Mouse (Mus musculus) lung, embryonic 16.5 days (tissue): ENCODE data around the gene Safb2. TPM values are rescaled to one million over a fixed set of nuclear protein-coding genes. Genes with fewer than 3 reads are reported as not detected.

Experiments
- ATAC-seq: fragments of 200-750 bp; cut with Nextera tagmentation; 2 replicates; pipeline ENCODE4 v1.8.0; 2017; ENCODE audit warnings: low read depth, mild to moderate bottlenecking, moderate library complexity
- H3K27ac ChIP-seq: fragments of 300-500 bp; sonication (generic); 2 replicates; pipeline ENCODE4 v1.5.1; 2014; ENCODE audit warnings: mild to moderate bottlenecking, control low read depth, low read length
- H3K27me3 ChIP-seq: fragments of 300-500 bp; sonication (generic); 2 replicates; pipeline ENCODE4 v1.6.1; 2014; ENCODE audit warnings: low read depth, low read length, mixed read lengths; ENCODE audit not compliant: control insufficient read depth, insufficient read depth
- H3K36me3 ChIP-seq: fragments of 300-500 bp; sonication (generic); 2 replicates; pipeline ENCODE4 v1.6.1; 2014; ENCODE audit warnings: low read length; ENCODE audit not compliant: control insufficient read depth, insufficient read depth
- H3K4me1 ChIP-seq: fragments of 300-500 bp; sonication (generic); replicated peaks from 2 replicates; pipeline ENCODE4 v1.6.1; 2014; ENCODE audit warnings: low read length, mixed read lengths; ENCODE audit not compliant: control insufficient read depth, insufficient read depth
- H3K4me2 ChIP-seq: fragments of 300-500 bp; sonication (generic); 2 replicates; pipeline ENCODE4 v1.6.1; 2014; ENCODE audit warnings: low read depth, low read length, control low read depth
- H3K4me3 ChIP-seq: fragments of 300-500 bp; sonication (generic); 2 replicates; pipeline ENCODE4 v1.5.1; 2014; ENCODE audit warnings: mild to moderate bottlenecking, low read length, control low read depth
- H3K9ac ChIP-seq: fragments of 300-500 bp; sonication (generic); 2 replicates; pipeline ENCODE4 v1.6.1; 2014; ENCODE audit warnings: low read length, control low read depth
- H3K9me3 ChIP-seq: fragments of 300-500 bp; sonication (generic); 2 replicates; pipeline ENCODE4 v1.6.1; 2016; ENCODE audit warnings: low read length; ENCODE audit not compliant: control insufficient read depth
- WGBS: fragments of 180-500 bp; shearing (Covaris S2); extraction: QIAGEN DNeasy Blood & Tissue Kit; methylation state at CpG from one replicate; pipeline ENCODE4 v1.1.7; 2014; 5-methylcytosine and 5-hydroxymethylcytosine counted together
- polyA plus RNA-seq: library from polyadenylated mRNA; unstranded; fragments of >200 nt; fragmentation: Nextera tagmentation; extraction: Ambion mirVana; gene quantifications from 2 replicates; pipeline ENCODE4 v1.2.1, GENCODE M21; 2015

Gene Safb2
- polyA plus RNA-seq, 1 experiment from 2014 or later, result 74.8 TPM

- Histone ChIP-seq H3K9me3 (no peaks in the 10 kb centered on the region), H3K36me3 (peaks cover 70% of the 10 kb centered on the region), H3K4me2 (no peak overlapping the region), H3K4me1 (no peaks in the 10 kb centered on the region), H3K27ac (no peak overlapping the region), H3K27me3 (no peaks in the 10 kb centered on the region), H3K4me3 (no peak overlapping the region), H3K9ac (no peak overlapping the region)
- WGBS, result 92% methylated on average over 3 of the region's 3 CpGs
- ATAC-seq, result no peak; the same call in 1 of the 2 replicates
Measured at GRCm38 (mm10) chr17:56572939-56573338, 11.4 kb downstream of the Safb2 start.

DNA sequence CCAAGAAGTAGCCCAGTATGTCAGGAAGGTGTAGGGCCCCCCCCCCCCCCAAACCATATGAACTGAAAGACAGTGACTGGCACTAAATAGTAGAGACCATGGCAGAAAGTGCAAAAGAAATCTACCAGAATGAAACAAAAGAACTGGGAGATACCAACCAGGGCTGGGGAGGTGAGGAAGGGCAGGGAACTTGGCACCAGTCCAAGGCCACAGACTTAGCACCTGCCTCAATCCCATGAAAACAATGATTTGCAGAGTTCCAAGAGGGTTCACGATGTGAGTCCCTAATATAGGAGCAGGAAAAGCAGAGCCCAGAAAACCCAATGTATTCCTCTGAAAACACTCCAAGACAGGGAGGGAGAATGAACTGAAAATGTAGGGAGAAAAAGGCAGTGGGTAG, 12.2 kb downstream of the Safb2 start:
- Histone ChIP-seq H3K9ac (no peak overlapping the region), H3K36me3 (peaks cover 70% of the 10 kb centered on the region), H3K4me2 (no peak overlapping the region), H3K27me3 (no peaks in the 10 kb centered on the region), H3K27ac (no peak overlapping the region), H3K4me1 (no peaks in the 10 kb centered on the region), H3K4me3 (no peak overlapping the region), H3K9me3 (no peaks in the 10 kb centered on the region)
- no peak for ATAC-seq
- 32% methylated on average over 1 of the region's 1 CpGs for WGBS

DNA sequence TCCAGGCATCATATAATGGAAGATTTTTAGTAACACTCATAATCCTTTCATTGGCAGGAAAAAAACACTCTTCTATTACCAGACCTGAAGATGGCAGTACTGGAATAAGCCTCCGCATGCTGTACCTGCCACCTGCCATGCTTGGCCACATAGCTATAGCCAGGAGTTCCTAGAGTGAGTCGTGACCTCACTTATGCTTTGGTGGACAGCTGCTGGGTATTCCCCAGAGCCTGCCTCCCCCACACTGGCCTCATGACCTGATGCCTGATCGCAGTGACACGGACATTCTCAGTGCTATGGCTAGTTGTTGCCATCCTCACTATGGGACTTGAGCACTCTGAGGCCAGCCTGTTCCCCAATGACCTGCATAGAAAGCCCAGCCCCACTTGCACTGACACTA, 14.1 kb downstream of the Safb2 start:
- Histone ChIP-seq H3K4me1 (no peaks in the 10 kb centered on the region), H3K4me3 (no peak overlapping the region), H3K27me3 (no peaks in the 10 kb centered on the region), H3K36me3 (peaks cover 80% of the 10 kb centered on the region), H3K9ac (no peak overlapping the region), H3K9me3 (no peaks in the 10 kb centered on the region), H3K4me2 (no peak overlapping the region), H3K27ac (no peak overlapping the region)
- no peak for ATAC-seq
- 90% methylated on average over 4 of the region's 4 CpGs for WGBS

DNA sequence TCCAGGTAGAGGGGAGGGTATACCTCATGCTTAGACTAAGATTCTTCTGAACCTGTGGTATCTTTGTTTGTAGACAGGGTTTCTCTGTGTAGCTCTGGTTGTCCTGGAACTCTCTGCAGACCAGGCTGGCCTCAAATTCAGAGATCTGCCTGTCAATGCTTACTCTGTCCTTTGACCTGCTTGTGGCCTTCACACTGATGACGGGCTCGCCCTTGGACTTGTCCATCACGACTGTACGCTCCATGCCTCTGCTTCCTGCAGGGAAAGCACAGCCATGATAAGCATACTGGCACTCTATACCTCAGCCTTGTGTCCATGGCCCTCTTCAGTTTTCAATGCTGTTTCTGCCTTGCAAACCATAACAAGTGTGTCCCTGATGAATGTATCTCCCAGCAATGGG, 17.0 kb downstream of the Safb2 start:
- WGBS, result 83% methylated on average over 4 of the region's 4 CpGs

GRCm38 (mm10) chr17:56566918-56567317, 17.5 kb downstream of the Safb2 start:
- H3K27ac ChIP-seq, result no peak overlapping the region
- no peak overlapping the region for H3K9ac ChIP-seq
- ATAC-seq, result no peak
- H3K4me3 ChIP-seq, result no peak overlapping the region
- no peaks in the 10 kb centered on the region for H3K9me3 ChIP-seq
- H3K36me3 ChIP-seq, result peaks cover 88% of the 10 kb centered on the region
- no peaks in the 10 kb centered on the region for H3K27me3 ChIP-seq
- no peaks in the 10 kb centered on the region for H3K4me1 ChIP-seq
- WGBS, result 88% methylated on average over 5 of the region's 5 CpGs
- no peak overlapping the region for H3K4me2 ChIP-seq

More for the DNA sequence above, 17.0 kb downstream of the Safb2 start:
- Histone ChIP-seq H3K27me3 (no peaks in the 10 kb centered on the region), H3K4me1 (no peaks in the 10 kb centered on the region), H3K4me2 (no peak overlapping the region), H3K27ac (no peak overlapping the region), H3K9me3 (no peaks in the 10 kb centered on the region), H3K4me3 (no peak overlapping the region), H3K9ac (no peak overlapping the region), H3K36me3 (peaks cover 84% of the 10 kb centered on the region)
- ATAC-seq, result no peak

- Histone ChIP-seq H3K4me1 (no peaks in the 10 kb centered on the region), H3K36me3 (peaks cover 88% of the 10 kb centered on the region), H3K27ac (no peak overlapping the region), H3K9me3 (no peaks in the 10 kb centered on the region), H3K9ac (no peak overlapping the region), H3K4me2 (no peak overlapping the region), H3K27me3 (no peaks in the 10 kb centered on the region), H3K4me3 (no peak overlapping the region)
- no peak for ATAC-seq
- WGBS, result 89% methylated on average over 29 of the region's 29 CpGs
Measured at GRCm38 (mm10) chr17:56566293-56566692, 18.1 kb downstream of the Safb2 start.

GRCm38 (mm10) chr17:56561866-56562265, 22.5 kb downstream of the Safb2 start:
- H3K4me1 ChIP-seq, result no peaks in the 10 kb centered on the region
- no peak overlapping the region for H3K9ac ChIP-seq
- WGBS, result 85% methylated on average over 2 of the region's 2 CpGs
- ATAC-seq, result no peak
- peaks cover 55% of the 10 kb centered on the region for H3K36me3 ChIP-seq
- no peak overlapping the region for H3K27ac ChIP-seq
- H3K9me3 ChIP-seq, result no peaks in the 10 kb centered on the region
- H3K27me3 ChIP-seq, result no peaks in the 10 kb centered on the region
- H3K4me3 ChIP-seq, result no peak overlapping the region
- no peak overlapping the region for H3K4me2 ChIP-seq

DNA sequence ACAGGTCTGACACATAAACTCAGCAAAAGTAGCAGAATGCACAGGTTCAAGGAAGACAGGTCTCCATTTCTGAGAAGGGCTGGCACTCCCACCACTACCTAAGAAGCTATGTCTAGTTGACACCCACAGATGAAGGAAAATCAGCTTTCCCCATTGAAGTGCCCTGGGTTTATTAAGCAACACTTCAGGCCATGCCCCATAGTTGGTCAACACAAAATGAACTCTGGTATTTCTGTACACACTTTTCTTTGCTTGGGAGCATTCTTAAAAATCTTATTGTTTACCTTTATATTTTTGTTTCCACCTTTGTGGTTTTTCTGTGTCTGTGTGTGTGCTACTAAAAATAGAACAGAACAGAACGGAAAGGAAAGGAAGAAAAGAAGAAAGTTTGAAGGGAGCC, 24.3 kb downstream of the Safb2 start:
- whole genome bisulfite sequencing, result 56% methylated on average over 1 of the region's 1 CpGs
- Histone ChIP-seq H3K4me2 (no peak overlapping the region), H3K9ac (no peak overlapping the region), H3K9me3 (no peaks in the 10 kb centered on the region), H3K4me1 (no peaks in the 10 kb centered on the region), H3K27me3 (no peaks in the 10 kb centered on the region), H3K36me3 (peaks cover 37% of the 10 kb centered on the region), H3K4me3 (no peak overlapping the region), H3K27ac (no peak overlapping the region)
- no peak for ATAC-seq

GRCm38 (mm10) chr17:56559386-56559785, 25.0 kb downstream of the Safb2 start:
- Histone ChIP-seq H3K9me3 (no peaks in the 10 kb centered on the region), H3K9ac (no peak overlapping the region), H3K27me3 (no peaks in the 10 kb centered on the region), H3K4me3 (no peak overlapping the region), H3K4me1 (no peaks in the 10 kb centered on the region), H3K27ac (no peak overlapping the region), H3K4me2 (no peak overlapping the region), H3K36me3 (peaks cover 31% of the 10 kb centered on the region)
- ATAC-seq, result no peak
- WGBS, result 71% methylated on average over 3 of the region's 3 CpGs

DNA sequence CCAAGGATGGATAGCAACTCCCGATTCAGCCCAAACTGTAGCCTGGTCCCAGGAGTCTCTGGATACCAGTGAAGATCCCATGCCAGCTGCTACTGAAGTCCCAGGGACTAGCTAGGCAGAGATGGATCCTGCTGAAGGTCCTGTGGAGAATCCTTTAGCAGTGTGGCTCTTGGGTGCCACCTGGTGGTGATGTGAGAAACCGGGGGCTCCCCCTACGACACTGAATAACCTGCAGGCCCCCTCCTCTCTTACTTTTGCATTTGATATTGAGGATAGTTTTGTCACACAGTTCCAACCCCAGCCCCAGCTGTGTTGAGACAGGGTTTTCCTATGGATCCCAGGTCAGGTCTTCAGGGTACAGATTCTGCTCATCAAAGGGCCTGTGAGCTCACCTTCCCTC, 25.9 kb downstream of the Safb2 start:
- H3K9ac ChIP-seq, result no peak overlapping the region
- no peak overlapping the region for H3K4me2 ChIP-seq
- H3K4me3 ChIP-seq, result no peak overlapping the region
- 22% methylated on average over 3 of the region's 3 CpGs for WGBS
- H3K27ac ChIP-seq, result no peak overlapping the region
- ATAC-seq, result peak; percentile 16; the same call in 1 of the 2 replicates
- no peaks in the 10 kb centered on the region for H3K27me3 ChIP-seq
- H3K4me1 ChIP-seq, result no peaks in the 10 kb centered on the region
- H3K9me3 ChIP-seq, result no peaks in the 10 kb centered on the region
- peaks cover 22% of the 10 kb centered on the region for H3K36me3 ChIP-seq
